Mouse (Mus musculus): Measurements from ENCODE around the gene Zeb2.

DNA sequence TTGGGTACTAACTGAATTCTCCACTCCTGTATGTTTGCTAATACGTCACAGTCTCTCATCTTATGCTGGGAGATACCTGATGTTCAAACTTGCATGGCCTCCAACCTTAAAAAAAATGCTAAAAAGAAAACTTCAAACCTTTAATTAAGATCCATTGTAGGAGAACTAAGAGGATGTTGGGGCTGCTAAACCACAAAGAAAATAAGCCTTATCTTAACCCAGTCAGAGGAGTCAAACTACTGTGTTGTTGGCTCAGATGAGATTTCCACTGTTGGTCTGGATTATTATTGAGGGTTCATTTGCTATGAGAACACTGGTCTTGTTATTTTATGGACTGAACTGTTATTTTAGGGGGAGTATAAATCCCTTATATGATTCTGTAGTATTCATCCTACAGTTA, 106.5 kb downstream of the Zeb2 start:
- TF ChIP-seq CTCF (IDR thresholded peaks at IDR 0.05; ENCODE audit: control insufficient read depth, insufficient read depth, low read length): no peak
- TF ChIP-seq POLR2A (IDR thresholded peaks at IDR 0.05; ENCODE audit: borderline replicate concordance, control insufficient read depth, low read depth, low read length): no peak
